Mouse (Mus musculus) midbrain, embryonic 11.5 days (tissue): Measurements from ENCODE around the gene Cfap61. TPM values are rescaled to one million over a fixed set of nuclear protein-coding genes. Genes with fewer than 3 reads are reported as not detected.

Experiments used
- ATAC-seq: fragments of 200-750 bp; cut with Nextera tagmentation; 2 replicates; pipeline ENCODE4 v1.8.0; 2017; ENCODE audit warnings: moderate TSS enrichment, moderate library complexity; ENCODE audit not compliant: low FRiP score
- DNase-seq: peaks from one replicate; pipeline ENCODE4 v3.0.0; 2015; ENCODE audit warnings: low spot score; ENCODE audit errors: missing footprints
- H3K27ac ChIP-seq: fragments of 300-500 bp; sonication (generic); 2 replicates; pipeline ENCODE4 v1.5.1; 2014; ENCODE audit warnings: low read depth, low read length
- H3K27me3 ChIP-seq: fragments of 300-500 bp; sonication (generic); 2 replicates; pipeline ENCODE4 v1.6.1; 2014; ENCODE audit warnings: mild to moderate bottlenecking, low read length, moderate library complexity, mixed read lengths; ENCODE audit not compliant: control insufficient read depth, insufficient read depth
- H3K36me3 ChIP-seq: fragments of 300-500 bp; sonication (generic); 2 replicates; pipeline ENCODE4 v1.6.1; 2014; ENCODE audit warnings: mild to moderate bottlenecking, low read length, moderate library complexity, mixed read lengths; ENCODE audit not compliant: control insufficient read depth, insufficient read depth
- H3K4me1 ChIP-seq: fragments of 300-500 bp; sonication (generic); 2 replicates; pipeline ENCODE4 v1.6.1; 2014; ENCODE audit warnings: low read length; ENCODE audit not compliant: control insufficient read depth, insufficient read depth
- H3K4me2 ChIP-seq: fragments of 300-500 bp; sonication (generic); 2 replicates; pipeline ENCODE4 v1.6.1; 2014; ENCODE audit warnings: mild to moderate bottlenecking, moderate library complexity
- H3K4me3 ChIP-seq: fragments of 300-500 bp; sonication (generic); 2 replicates; pipeline ENCODE4 v1.5.1; 2014; ENCODE audit warnings: low read depth, low read length
- H3K9ac ChIP-seq: fragments of 300-500 bp; sonication (generic); 2 replicates; pipeline ENCODE4 v1.6.1; 2014; ENCODE audit warnings: low read length
- H3K9me3 ChIP-seq: fragments of 300-500 bp; sonication (generic); 2 replicates; pipeline ENCODE4 v1.6.1; 2016; ENCODE audit warnings: low read length; ENCODE audit not compliant: control insufficient read depth
- WGBS: fragments of 180-500 bp; shearing (Covaris S2); extraction: QIAGEN DNeasy Blood & Tissue Kit; methylation state at CpG from one replicate; pipeline ENCODE4 v1.1.7; 2014; 5-methylcytosine and 5-hydroxymethylcytosine counted together
- polyA plus RNA-seq: library from polyadenylated mRNA; unstranded; fragments of >200 nt; fragmentation: Nextera tagmentation; extraction: Ambion mirVana; gene quantifications from 2 replicates; pipeline ENCODE4 v1.2.1, GENCODE M21; 2014

Gene Cfap61
- polyA plus RNA-seq, 1 experiment from 2014 or later, result 0.87 TPM

DNA sequence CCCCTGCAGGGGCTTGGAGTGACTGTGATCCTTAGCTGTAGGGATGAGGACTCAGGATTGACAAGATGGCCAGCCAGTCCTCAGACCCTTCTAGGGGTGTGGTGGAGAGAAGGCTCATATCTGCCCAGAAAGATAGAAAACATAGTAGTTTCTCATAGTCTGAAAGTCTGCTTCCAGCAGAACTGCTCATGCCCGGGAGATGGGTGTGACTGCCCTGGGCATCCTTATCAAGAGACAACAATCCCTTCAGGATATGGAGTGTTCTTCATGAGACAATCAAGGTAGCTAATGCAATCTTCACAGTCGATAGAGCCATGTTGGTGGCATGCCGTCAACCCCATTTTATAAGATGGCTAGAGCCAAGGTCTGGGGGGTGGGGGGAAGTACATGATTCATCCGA lies 173.4 kb downstream of the Cfap61 start:
- no peaks in the 10 kb centered on the region for H3K4me1 ChIP-seq
- no peak overlapping the region for H3K4me2 ChIP-seq
- H3K9me3 ChIP-seq, result no peaks in the 10 kb centered on the region
- WGBS, result 93% methylated on average over 4 of the region's 4 CpGs
- H3K4me3 ChIP-seq, result no peak overlapping the region
- DNase-seq (no peak), ATAC-seq (no peak)
- H3K36me3 ChIP-seq, result no peaks in the 10 kb centered on the region
- H3K27ac ChIP-seq, result no peak overlapping the region
- no peak overlapping the region for H3K9ac ChIP-seq
- H3K27me3 ChIP-seq, result no peaks in the 10 kb centered on the region

DNA sequence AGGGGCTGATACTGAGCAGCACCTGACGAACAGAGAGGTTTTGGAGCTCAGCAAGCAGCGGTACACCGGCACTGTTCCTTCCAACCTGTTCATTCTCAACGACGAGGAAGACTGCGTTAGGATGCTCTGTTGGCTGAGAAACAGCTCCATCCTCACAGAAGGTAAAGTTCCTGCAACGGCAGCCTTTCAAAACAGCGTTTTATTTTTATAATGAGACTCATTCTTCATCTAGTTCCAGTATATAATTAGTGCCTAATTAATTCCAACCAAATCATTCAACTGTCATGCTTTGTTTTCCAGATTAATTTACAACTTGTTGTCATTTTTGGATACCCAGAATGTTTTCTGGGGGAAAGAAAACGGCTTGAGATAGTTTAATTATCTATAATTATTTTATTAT lies 175.3 kb downstream of the Cfap61 start:
- Histone ChIP-seq H3K27ac (no peak overlapping the region), H3K9ac (no peak overlapping the region), H3K36me3 (no peaks in the 10 kb centered on the region), H3K4me1 (no peaks in the 10 kb centered on the region), H3K4me2 (no peak overlapping the region), H3K9me3 (no peaks in the 10 kb centered on the region), H3K27me3 (no peaks in the 10 kb centered on the region), H3K4me3 (no peak overlapping the region)
- 94% methylated on average over 9 of the region's 9 CpGs for WGBS
- ATAC-seq, result no peak
- no peak for DNase-seq

DNA sequence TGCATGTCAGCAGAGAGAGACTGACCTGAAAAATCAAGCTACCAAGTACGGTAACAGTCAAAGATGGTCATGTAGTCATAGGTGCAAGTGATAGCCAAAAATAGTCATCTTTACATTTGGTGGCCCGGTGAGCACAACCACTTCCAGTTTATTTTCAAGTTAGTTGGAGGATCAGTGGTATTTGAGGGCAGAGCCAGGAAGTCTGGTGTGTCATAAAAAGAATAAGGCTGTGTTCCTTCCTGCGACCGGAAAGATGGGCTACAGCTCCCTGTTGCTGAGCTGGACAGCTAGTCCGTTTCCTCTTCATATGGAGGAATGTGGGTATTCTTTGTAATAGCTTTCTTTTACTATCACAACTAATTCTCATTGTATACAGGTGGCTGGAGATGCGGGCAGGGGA lies 181.7 kb downstream of the Cfap61 start:
- no peak for ATAC-seq
- Histone ChIP-seq H3K27ac (no peak overlapping the region), H3K9me3 (no peaks in the 10 kb centered on the region), H3K4me2 (no peak overlapping the region), H3K9ac (no peak overlapping the region), H3K27me3 (no peaks in the 10 kb centered on the region), H3K4me1 (peaks cover 9% of the 10 kb centered on the region), H3K36me3 (no peaks in the 10 kb centered on the region), H3K4me3 (no peak overlapping the region)
- no peak for DNase-seq
- WGBS, result 88% methylated on average over 6 of the region's 6 CpGs

DNA sequence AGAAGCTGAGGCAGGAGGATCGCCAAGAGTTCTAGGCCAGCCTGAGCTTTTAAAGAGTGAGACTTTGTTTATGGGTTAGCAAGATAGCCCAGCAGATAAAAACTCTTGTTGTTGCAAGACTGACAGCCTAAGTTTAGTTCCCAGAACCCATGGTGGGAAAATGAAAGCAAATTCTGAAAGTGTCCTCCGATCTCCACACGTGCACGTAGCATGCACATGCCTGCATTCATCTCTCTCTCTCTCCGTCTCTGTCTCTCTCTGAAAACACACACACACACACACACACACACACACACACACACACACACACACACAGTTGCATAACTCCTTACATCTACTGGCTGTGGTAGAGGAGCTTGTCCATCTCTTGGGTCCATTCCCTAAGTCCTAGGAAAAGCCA lies 182.1 kb downstream of the Cfap61 start:
- 90% methylated on average over 5 of the region's 5 CpGs for WGBS
- H3K4me2 ChIP-seq, result no peak overlapping the region
- no peaks in the 10 kb centered on the region for H3K27me3 ChIP-seq
- no peaks in the 10 kb centered on the region for H3K36me3 ChIP-seq
- no peak overlapping the region for H3K9ac ChIP-seq
- H3K4me3 ChIP-seq, result no peak overlapping the region
- ATAC-seq (no peak), DNase-seq (no peak)
- peaks cover 9% of the 10 kb centered on the region for H3K4me1 ChIP-seq
- H3K9me3 ChIP-seq, result no peaks in the 10 kb centered on the region
- no peak overlapping the region for H3K27ac ChIP-seq

DNA sequence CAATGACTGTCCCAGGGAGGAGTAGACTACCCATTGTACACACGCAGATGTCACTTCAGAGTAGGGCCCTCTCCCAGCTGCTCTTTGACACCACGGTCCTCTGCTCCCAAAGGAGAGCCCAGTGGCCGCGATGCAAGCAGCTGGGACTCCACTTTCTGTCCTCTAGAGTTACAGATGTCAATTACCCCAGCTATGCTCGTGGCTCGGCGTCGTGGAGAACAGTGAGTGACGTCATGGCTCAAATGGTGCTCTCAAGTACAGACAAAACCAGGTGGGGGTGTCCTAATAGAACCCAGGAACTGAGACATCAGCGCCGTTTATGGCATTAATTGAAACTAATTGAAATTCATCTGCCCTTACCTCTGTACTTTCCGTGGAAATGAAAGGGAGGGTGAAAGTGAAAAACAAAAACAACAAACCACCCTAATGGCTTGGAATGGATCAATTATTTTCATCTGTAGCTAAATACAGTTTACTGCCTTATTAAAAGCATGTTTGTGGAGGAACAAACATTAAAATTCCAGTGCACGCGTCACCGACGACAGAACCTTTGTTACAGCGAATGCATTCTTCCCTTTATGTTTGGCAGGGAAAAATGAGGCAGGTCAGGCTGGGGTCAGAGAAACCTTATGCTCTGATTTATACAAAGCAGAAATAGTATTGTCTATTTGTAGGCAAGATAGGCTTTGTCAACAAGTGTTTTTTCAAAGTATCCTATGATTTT lies 182.8 kb downstream of the Cfap61 start:
- Histone ChIP-seq H3K27me3 (no peaks in the 10 kb centered on the region), H3K4me2 (no peak overlapping the region), H3K27ac (no peak overlapping the region), H3K4me3 (no peak overlapping the region), H3K9me3 (no peaks in the 10 kb centered on the region), H3K4me1 (peaks cover 9% of the 10 kb centered on the region), H3K9ac (no peak overlapping the region), H3K36me3 (no peaks in the 10 kb centered on the region)
- peak; percentile 89 for DNase-seq
- ATAC-seq, result peak; percentile 68
- WGBS, result 46% methylated on average over 17 of the region's 17 CpGs

DNA sequence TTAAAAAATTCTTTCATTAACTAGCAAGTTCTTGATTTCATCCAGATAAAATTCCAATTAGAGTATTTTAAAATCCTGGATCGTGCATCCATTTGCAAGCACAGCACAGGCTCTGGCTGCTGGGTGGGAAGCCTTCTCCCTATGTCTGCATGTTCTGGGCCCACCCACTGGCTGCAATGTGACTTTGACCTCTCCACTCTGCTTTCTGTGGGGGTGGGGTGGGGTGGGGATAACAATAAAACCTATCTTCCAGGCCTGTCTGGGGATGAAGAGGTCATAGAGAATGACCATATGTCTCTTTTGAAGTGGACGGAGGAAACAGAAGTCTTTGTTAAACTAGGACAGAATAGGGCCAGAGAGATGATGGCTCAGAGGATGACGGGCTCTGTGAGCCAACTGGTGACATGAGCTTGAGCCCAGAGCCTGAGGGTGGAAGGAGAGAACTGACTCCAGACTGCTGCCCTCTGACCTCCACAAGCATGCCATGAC lies 183.4 kb downstream of the Cfap61 start:
- ATAC-seq (peak; percentile 73), DNase-seq (no peak)
- no peak overlapping the region; the same call in 1 of the 2 replicates for H3K27ac ChIP-seq
- no peaks in the 10 kb centered on the region for H3K27me3 ChIP-seq
- no peak overlapping the region for H3K9ac ChIP-seq
- no peak overlapping the region for H3K4me3 ChIP-seq
- WGBS, result 26% methylated on average over 3 of the region's 3 CpGs
- no peaks in the 10 kb centered on the region for H3K36me3 ChIP-seq
- H3K4me1 ChIP-seq, result peaks cover 9% of the 10 kb centered on the region
- no peak overlapping the region for H3K4me2 ChIP-seq
- H3K9me3 ChIP-seq, result no peaks in the 10 kb centered on the region

DNA sequence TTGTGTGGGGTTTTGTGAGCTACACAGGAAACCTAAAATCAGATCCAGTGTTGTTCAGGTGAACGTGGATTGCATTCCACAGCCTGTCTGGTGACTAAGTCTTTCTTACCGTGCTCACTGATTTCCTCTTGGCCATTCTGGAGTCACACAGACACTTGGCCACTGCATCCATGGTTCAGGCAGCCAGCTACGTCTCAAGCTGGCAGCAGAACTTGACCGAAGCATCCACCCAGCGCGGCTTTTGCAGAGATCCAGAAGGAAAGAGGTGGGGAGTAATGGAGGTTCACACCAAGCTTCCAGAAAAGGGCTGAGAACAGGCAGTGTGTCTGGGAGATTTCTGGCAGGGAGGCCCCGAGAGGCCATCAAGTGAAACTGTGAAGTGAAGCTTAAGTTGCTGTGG lies 187.0 kb downstream of the Cfap61 start:
- Histone ChIP-seq H3K4me2 (no peak overlapping the region), H3K4me3 (no peak overlapping the region), H3K9me3 (no peaks in the 10 kb centered on the region), H3K36me3 (no peaks in the 10 kb centered on the region), H3K27ac (no peak overlapping the region), H3K9ac (no peak overlapping the region), H3K4me1 (peaks cover 9% of the 10 kb centered on the region), H3K27me3 (no peaks in the 10 kb centered on the region)
- no peak for DNase-seq
- no peak for ATAC-seq
- 90% methylated on average over 7 of the region's 7 CpGs for WGBS

DNA sequence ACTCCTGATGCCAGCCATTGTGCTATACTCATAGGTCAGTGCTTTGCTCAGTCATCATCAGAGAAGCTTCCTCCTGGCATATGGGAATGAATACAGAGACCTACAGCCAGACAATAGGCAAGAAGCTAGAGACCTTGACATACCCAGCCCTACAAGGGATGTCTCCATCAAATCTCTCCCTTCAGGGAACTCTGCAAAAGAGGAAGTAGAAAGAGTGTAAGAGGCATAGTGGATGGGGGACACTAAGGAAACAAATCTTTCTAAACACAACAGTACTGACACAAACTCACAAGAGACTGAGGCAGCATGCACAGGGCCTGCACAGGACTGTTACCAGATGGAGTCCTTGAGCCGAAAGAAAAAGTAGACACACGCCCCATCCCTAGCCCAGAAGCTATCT lies 190.5 kb downstream of the Cfap61 start:
- ATAC-seq (no peak), DNase-seq (no peak)
- Histone ChIP-seq H3K27ac (no peak overlapping the region), H3K4me3 (no peak overlapping the region), H3K4me2 (no peak overlapping the region), H3K36me3 (no peaks in the 10 kb centered on the region), H3K27me3 (no peaks in the 10 kb centered on the region), H3K9ac (no peak overlapping the region), H3K4me1 (no peaks in the 10 kb centered on the region), H3K9me3 (no peaks in the 10 kb centered on the region)
- WGBS, result 89% methylated on average over 2 of the region's 2 CpGs

DNA sequence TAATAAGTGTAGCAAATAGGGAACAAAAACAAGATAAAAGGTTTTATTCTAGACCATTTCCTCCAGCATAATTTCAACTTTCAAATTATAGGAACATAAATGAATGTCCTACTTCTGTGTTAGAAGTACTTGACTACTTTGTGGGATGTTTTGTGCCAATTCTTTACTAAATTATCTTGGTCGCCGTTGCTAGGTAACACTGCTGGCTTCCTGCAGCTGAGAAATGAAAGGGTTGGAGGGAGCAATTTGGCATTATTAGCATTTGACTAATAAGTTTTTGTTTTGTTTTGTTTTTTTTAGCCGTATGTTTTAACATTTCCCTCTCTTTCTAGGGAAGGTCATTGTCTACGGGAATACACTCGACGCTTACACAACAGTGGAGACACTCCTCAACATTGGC lies 194.0 kb downstream of the Cfap61 start:
- Histone ChIP-seq H3K9ac (no peak overlapping the region), H3K4me3 (no peak overlapping the region), H3K27me3 (no peaks in the 10 kb centered on the region), H3K4me1 (no peaks in the 10 kb centered on the region), H3K9me3 (no peaks in the 10 kb centered on the region), H3K27ac (no peak overlapping the region), H3K36me3 (no peaks in the 10 kb centered on the region), H3K4me2 (no peak overlapping the region)
- ATAC-seq, result no peak
- no peak for DNase-seq
- WGBS, result 79% methylated on average over 6 of the region's 6 CpGs
